Mouse (Mus musculus): Measurements from ENCODE around the gene Ccdc85c.

Ccdc85c gene

GRCm38 (mm10) chr12:108171336-108171735, 103.9 kb downstream of the Ccdc85c start:
- DNase-seq: no peak

- DNase-seq: no peak
Observed at GRCm38 (mm10) chr12:108170467-108170866, 104.8 kb downstream of the Ccdc85c start.

GRCm38 (mm10) chr12:108168909-108169308, 106.3 kb downstream of the Ccdc85c start:
- DNase-seq: no peak

- no peak for DNase-seq
Observed at GRCm38 (mm10) chr12:108163706-108164105, 111.5 kb downstream of the Ccdc85c start.

- DNase-seq: no peak
Observed at GRCm38 (mm10) chr12:108162036-108162435, 113.2 kb downstream of the Ccdc85c start.

- DNase-seq: no peak
Observed at GRCm38 (mm10) chr12:108159863-108160262, 115.4 kb downstream of the Ccdc85c start.
